Mouse (Mus musculus) right cerebral cortex, adult 2 months (tissue): Measurements from ENCODE around the gene Mpzl3.
A peak's percentile ranks its signal among the peaks of the same experiment; 100 is the strongest.

Source experiments
- DNase-seq, 2 experiments: peaks; one replicate each; pipeline ENCODE4 v3.0.0; 2021 to 2022; ENCODE audit warnings: low spot score in 2 of 2

Gene Mpzl3

DNA sequence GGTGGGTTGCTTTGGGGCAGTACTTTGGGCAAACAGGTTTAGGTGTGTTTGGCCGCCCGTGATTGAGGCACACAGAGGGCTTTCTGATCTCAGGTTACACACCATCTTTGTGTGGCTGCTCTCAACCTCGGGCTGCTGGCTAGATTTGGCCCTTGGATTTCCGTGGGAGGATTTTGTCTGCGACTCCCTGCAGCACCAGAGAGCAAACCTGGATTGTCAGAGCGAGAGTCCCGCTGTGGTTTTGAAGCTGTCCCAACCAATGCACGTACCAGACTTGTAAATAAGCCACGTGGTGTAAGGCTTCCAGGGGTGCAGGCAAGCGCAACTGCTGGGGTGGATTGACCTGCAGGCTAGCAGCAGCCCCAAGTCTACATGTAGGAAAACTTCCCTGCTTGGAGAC, 12.0 kb upstream of the Mpzl3 start:
- no peak for DNase-seq

GRCm38 (mm10) chr9:45046973-45047372, 8.0 kb upstream of the Mpzl3 start:
- DNase-seq: no peak

DNA sequence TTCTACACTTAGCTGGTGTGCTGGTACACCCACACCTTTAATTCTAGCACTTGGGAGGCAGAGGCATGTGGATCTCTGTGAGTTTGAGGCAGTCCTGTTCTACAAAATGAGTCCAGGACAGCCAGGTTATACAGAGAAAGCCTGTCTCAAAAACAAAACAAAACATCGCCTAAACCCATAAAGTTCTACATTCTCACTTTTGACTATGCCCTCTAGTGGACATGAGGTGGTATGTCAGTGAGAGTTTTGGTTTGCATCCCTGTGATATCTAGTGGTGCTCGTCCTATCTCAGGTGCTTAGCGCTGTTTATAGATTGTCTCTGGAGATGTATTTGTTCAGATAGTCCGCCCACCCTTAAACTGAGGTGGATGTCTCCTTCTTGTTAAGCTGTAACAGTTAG, 6.5 kb upstream of the Mpzl3 start:
- DNase-seq: peak; percentile 14 to 25

DNA sequence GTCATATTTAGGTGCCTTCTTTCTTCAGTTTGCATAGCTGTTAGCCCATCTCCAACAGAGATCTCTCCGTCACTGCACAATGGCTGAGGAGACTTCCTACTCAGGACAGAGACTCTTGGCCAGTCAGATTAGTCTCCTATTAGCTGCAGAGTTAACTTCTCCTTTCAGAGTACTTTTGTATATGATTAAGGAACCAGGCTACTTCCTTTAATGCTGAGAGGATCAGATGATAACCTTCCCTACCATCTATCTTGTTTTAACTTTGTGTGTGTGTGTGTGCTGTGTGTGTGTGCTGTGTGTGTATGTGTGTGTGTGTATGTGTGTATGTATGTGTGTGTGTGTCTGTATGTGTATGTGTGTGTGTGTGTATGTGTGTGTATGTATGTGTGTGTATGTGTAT, 5.3 kb upstream of the Mpzl3 start:
- no peak for DNase-seq

DNA sequence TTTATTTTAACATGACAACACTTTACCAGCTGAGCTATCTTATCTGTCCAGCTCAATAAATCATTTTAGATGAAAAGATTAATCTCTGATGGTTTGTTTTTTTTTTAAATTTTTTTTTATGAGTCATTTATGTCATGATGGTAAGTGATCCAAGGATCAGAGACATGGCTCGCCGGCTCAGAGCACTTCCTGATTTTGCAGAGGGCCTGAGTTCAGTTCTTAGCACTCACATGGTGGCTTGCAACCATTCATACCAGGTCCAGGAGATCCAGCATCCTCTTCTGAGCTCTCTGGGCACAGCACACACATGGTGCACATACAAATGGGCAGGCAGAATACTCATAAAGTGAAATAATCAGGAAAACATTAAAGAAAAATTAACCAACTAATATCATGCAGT, 4.7 kb upstream of the Mpzl3 start:
- no peak for DNase-seq

GRCm38 (mm10) chr9:45058304-45058940, 3.4 kb downstream of the Mpzl3 start:
- no peak for DNase-seq

- DNase-seq: no peak
Observed at GRCm38 (mm10) chr9:45060151-45060550, 5.2 kb downstream of the Mpzl3 start.

DNA sequence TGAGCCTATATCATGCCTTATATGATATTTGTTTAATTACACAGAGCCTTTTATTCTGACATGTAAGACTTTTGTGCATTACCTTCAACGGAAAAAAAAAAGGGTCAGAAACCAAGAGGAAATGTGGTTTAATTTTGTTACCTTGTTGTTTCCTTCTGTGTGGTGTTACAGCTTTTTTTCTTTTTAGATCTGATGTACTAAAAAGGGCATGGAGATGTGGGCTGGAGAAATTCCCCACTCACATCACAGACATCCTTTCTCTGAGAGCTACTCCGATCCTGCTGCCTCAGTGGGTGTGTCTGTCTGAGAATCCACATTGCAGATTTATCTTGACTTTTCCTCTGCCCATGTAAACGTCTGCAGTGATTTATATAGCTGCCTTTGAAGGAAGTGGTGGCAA, 7.7 kb downstream of the Mpzl3 start:
- no peak for DNase-seq

DNA sequence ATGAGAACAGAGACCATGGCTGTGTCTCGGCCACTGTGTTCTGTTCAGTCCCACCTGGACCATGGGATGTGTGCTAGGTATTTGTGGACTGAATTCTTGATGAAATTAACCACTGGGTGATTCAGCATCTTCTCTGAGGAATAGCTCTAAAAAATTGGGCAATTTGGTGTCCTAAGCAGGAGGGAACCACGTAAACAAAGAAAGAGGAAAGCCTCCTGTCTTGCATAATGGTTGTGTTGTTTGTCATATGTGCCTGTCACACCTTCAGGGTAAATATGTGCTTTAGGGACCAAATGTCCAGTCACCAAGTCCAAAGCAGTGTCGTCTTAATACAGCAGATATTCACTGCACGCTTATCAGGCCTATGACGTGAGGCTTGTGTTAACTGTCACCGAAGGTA, 9.4 kb downstream of the Mpzl3 start:
- no peak for DNase-seq

DNA sequence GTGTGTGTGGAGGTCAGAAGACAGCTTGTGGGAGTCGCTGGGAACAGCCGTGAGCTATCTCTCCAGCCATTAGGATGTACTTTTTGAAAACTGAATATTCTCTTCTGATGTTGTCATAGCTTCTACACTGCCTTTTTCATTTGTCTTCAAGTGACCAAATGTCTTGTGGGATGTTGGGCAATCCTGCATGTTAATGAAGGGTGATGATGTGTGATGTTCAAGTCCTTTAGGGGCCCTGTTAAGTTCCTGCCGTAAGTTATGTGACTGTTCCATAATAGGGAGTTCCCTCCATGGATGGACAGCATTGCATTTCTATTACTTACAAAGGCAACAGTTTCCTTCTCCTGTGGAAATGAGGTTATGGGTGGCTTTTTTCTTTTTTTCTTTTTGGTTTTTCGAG, 11.7 kb downstream of the Mpzl3 start:
- no peak for DNase-seq

GRCm38 (mm10) chr9:45071800-45072199, 16.8 kb downstream of the Mpzl3 start:
- DNase-seq: no peak

- no peak for DNase-seq
Observed at GRCm38 (mm10) chr9:45077859-45078258, 22.9 kb downstream of the Mpzl3 start.

- no peak for DNase-seq
Observed at GRCm38 (mm10) chr9:45079011-45079410, 24.0 kb downstream of the Mpzl3 start, which contains the start of gene Jaml. Gene Jaml (plus strand): TSS chr9:45079183.

DNA sequence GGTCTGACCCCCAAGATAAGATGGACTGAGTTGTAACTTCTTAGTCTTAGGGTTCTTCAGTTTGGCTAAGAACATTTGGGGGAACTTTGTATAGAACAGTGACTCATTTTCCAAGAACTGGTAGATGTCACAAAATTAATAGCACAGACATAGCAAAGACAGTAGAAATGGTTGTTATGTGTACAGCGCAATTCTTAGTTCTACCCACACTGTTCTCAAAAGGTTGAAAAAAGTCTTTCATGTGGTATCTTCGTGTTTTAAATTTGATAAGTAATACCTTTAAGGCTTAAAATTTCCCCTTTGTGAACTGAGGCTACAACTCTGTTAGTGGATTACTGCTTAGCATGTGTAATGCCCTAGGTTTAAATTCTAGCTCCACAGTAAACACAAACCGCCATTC, 28.1 kb downstream of the Mpzl3 start:
- DNase-seq: no peak

GRCm38 (mm10) chr9:45084556-45084955, 29.6 kb downstream of the Mpzl3 start:
- DNase-seq: no peak

DNA sequence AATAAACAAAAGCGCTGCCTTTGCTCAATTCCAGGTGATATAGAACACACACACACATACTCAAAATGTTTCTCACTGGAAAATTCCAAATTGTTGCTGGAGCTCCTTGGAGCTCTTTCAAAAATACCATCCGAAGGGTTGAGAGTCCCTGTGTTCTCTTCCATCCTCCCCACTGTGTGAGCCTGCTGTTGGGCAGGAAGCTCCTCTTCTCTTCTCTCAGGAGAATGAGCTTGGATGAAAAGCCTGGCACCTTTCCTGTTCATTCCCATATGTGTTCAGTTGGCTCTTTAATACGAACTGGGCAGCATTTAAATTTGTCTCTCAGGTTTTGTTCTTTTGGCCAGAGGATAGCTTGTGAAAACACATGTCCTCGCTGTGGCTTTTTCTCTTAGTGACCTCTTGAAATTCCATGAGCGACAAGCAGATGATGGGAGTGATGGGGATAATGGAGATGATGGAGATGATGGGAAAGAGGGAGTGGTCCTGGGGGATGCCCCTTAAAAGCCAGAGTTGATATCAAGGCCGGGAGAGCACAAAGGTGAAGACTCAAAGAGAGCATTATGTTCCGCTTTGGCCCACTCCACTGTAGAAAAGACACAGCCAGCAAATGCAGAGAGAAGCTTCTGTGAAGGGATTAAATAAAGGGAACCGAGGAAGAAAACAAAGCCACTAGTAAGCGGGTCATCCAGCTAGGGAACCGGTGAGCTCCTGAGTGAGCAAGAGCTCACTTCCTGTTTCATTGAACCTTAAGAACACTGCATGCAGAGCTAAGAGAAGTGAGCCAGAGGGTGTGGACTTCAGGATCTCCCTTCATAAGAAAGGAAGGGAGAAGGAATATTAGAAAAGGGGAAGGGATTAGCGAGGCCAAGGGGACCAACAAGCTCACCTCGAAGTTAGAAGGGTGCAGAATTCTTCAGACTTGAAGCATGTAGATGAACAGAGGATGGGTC, 31.0 kb downstream of the Mpzl3 start:
- DNase-seq: no peak

- no peak for DNase-seq
Observed at GRCm38 (mm10) chr9:45088040-45088439, 33.1 kb downstream of the Mpzl3 start.

DNA sequence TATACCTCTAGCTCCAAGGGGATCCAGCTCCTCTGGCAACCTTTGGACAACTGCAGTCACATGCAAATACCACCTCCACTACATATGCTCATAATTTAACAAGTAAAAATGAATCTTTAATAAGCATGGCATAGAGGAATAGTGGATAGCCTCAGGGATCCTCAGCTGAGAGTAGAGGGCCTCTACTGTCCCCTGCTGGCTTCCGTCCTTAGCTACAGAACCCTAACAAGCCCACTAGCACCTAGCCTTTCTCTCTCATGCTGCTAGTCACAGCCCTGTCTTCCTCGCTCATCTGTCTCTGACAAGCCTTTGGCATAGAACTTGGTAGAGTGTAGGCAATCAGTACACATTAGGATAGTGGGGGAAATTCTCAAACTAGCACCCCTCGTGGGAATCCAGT, 35.8 kb downstream of the Mpzl3 start:
- no peak for DNase-seq

- DNase-seq: no peak
Observed at GRCm38 (mm10) chr9:45092641-45093040, 37.7 kb downstream of the Mpzl3 start.

GRCm38 (mm10) chr9:45095149-45095937, 40.4 kb downstream of the Mpzl3 start:
- DNase-seq: no peak

- no peak for DNase-seq
Observed at GRCm38 (mm10) chr9:45097877-45098276, 42.9 kb downstream of the Mpzl3 start.

- DNase-seq: no peak
Observed at GRCm38 (mm10) chr9:45098426-45098825, 43.4 kb downstream of the Mpzl3 start.
